Mouse (Mus musculus): Measurements from ENCODE around the gene Polr2i.

The Polr2i gene

DNA sequence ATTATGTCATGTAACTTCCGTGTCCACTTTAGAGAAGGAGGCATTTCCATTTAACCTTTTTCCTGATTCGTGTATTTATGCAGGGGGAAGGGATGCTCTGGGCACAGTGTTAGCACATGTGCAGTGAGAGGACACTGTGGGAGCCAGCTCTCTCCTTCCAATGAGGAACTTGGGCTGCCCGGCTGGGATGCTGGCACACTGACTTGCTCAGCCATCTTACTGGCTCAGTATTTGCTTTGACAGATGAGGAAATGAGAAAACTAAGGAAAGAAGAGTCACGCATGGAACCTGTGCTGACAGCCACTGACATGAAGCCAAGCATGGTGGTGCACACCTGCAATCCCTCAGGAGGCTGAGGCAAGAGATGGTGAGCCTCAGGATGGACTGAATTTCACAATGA lies 37.9 kb downstream of the Polr2i start:
- DNase-seq, result no peak

DNA sequence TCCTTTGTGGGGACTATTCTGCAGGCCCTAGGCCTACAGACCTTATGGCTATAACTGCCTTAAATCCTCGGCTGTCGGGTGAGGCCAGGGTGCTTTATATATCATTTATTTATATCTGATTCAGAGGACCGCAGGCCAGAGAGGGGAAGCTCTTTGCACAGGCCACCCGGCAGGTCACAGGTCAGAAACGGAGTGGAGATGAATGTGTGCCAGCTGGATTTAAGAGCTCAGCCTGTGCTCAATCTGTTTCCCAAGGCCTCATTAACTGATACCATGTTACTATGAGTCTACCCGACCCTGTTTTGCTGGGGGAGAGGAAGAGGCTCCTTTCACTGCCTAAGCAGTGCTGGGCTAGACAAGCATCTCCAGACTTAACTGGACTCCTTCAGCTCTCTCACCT lies 42.6 kb downstream of the Polr2i start:
- DNase-seq, result no peak

DNA sequence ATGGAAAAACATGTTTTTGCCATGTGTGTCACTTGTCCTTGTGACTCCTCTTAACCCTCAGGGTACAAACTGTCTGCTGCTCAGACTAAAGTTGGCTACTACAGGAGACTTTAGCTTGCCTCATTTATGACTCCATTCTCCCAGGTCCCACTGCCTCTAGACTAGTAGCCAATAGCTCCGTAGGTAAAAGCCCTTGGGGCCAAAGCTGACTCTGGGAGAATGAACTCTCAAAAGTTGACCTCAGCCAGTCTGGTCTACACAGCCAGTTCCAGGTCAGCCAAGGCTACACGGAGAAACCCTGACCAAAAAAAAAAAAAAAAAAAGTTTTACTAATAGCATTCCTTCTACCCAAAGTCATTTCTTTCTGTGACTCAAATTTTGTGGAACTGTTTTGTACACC lies 47.2 kb downstream of the Polr2i start:
- DNase-seq, result no peak

DNA sequence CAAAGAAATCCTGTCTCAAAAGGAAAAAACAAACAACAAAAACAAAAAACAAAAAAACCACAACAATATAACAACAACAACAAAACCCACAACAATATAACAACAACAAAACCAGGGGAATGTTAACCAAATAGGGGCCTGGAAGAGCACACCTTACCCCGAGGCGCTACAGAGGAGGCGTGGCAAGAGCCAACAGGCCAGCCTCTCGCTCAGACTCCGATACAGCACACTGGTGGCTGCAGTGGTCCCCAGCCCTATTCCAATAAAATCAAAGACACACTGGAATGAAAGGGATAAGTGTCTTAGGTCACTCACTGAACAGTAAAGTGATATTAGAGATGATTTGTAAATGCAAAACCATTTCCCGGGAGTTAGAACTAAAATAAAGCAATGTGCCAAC lies 47.8 kb downstream of the Polr2i start:
- no peak for DNase-seq

DNA sequence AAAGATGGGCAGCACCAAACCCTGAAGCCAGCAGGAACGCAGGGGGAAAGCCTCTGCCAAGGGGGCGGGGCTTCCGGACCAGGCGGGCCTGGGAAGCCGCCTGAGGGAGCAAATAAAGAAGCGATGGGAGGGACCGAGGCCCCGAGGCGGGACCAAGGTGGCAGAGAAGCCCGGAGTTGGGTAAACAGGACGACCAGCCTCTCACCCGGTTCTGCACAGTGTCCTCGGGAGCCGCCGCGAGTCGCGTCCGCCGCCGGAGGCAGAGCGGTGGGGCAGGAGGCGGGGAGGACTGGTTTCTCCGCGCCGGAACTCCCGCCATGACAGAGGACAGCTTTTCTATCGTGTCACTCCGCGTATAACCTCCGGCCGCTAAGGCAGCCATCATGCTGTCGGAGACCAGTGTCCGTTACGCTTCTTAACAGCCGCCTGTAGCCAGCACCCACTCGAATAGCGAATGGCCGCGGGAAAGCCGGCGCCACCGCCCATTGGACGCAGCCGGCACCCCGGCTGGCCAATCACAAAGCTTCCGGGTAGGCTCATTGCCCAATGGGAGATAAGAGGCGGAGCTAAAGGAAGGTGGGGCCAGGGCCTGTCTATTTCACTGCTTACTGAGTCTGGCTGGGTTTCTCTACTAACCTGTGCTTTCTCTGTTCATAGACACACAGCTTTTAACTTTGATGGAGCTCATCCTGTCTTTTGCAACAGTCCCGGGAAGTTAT lies 48.4 kb downstream of the Polr2i start, which contains the start of the genes Thap8 and Wdr62:
Gene Thap8 (plus strand): TSS at position 144 of the 719 bp plus-strand sequence.
Gene Wdr62 (minus strand): TSS at position 469 of the 719 bp plus-strand sequence.
- peak; percentile 94 for DNase-seq

DNA sequence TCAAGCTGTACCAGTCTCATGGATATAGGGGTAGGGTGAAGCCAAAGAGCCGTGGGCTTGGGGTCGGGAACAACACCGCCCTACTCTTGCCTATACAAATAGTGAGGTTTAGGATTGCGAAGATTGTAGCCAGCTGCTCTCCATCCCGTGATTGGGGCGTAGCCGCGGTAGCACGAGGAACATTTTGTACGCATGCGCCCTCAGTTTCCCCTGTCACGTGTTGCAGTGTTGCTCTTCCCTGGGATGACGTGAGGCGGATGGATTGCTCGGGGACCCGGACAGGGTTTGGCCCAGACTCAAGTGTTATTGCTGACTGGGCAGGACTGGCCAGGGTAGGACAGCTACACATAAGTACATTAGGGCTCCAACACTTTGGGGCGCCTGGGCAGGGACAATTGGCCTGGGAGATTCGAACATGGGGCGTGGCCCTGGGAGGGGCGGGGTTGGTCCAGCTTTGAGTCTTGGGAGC lies 49.0 kb downstream of the Polr2i start:
- peak; percentile 90 for DNase-seq

DNA sequence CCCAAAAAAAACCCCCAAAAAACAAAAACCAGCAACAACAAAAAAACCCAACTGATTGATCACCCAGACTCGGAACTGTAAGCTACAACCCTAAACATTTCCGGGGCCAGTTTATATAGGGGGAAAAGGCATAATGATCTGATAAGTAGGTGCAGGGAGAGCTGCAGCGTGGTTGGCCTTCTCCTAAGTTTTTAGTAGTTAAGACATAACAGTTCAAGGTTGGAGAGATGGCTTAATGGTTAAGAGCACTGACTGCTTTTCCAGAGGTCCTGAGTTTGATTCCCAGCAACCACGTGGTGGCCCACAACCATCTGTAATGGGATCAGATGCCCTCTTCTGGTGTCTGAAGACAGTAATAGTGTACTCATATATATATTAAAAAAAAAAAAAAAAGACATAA lies 49.8 kb downstream of the Polr2i start:
- DNase-seq, result no peak

DNA sequence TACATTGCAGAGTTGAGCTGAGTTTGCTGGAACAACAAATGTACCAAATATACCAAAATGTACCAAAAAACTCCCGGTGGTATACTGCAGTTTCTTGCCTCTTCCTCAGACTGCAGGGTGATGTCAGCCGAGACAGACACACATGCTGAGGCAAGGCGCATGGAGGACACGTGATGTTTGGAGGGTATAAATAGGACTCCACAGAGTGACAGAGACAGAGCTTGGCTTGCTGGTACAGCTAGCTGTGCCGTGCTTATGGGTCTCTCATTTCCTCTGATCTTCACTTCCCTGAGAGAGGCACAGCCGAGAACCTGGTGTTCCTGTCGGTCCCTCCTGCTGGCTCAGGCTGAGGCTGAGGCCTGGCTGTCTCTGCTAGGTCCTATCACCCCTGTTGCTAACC lies 51.0 kb downstream of the Polr2i start:
- no peak for DNase-seq

All from kidney, adult 9 months (tissue).